Mouse (Mus musculus) effector memory CD4-positive, alpha-beta T cell, adult 7 months (primary cell): Measurements from ENCODE around the gene Cuedc1. TPM values are rescaled to one million over a fixed set of nuclear protein-coding genes. Genes with fewer than 3 reads are reported as not detected.

Experiments used
- polyA plus RNA-seq: library from polyadenylated mRNA; unstranded; fragments of 100-300 nt; shearing (Covaris generic); gene quantifications from one replicate; pipeline ENCODE4 v1.2.1, GENCODE M21; 2017

Gene Cuedc1
- 0.89 TPM for polyA plus RNA-seq

DNA sequence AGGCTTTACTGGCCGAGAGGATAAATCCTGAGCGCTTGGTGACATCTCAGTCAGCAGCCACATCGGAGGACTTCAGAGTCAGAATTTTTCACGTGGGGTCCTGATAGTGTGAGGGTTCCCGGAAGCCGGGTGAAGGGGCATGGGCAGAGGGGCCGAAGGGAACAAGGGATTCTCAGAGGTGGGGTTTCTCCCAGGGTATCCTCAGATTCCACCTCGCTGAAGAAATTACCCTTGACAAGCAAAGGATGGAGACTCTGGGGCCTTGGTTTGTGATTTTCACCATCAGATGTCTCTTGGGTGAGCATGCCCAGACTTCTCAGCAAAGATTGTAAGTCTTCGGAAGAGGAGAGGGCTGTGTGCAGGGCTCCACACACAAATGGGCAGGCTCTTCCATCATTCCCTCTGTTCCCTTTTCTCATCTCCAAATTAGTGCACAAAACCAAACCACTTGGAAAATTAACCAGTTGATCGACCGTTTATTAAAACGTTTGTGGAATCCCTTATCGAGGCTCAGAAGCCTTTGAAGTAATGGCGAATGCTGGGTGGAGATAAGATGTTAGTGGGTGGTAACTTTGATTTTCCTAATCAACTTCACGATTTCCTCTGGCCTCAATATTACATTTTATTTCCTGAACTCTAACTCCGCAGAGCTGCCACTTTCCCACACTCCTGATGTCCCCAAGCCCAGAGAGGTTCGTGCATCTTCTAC lies at the start of gene Cuedc1:
Gene Cuedc1, plus strand, starts transcription at position 38 of the 709 bp plus-strand sequence.

GRCm38 (mm10) chr11:88067586-88068410 lies 30.1 kb upstream of the Cuedc1 start, which contains the start of gene Vezf1:
Vezf1 (plus strand) TSS chr11:88068279.

GRCm38 (mm10) chr11:88203712-88204532 lies 106.1 kb downstream of the Cuedc1 start, which contains the start of gene Mrps23:
Mrps23 (plus strand) TSS chr11:88204388.

Other genes with a start within 250 kb of the Cuedc1 start
- 11.4 TPM for gene Mks1, start 244.8 kb upstream of the Cuedc1 start, polyA plus RNA-seq
- not detected for gene Epx, start 222.5 kb upstream of the Cuedc1 start, polyA plus RNA-seq
- gene Olfr462, start 205.8 kb upstream of the Cuedc1 start, polyA plus RNA-seq = not detected
- gene Olfr463, start 200.7 kb upstream of the Cuedc1 start, polyA plus RNA-seq = not detected
- gene Olfr464, start 177.1 kb upstream of the Cuedc1 start, polyA plus RNA-seq = 0.33 TPM
- 15.7 TPM for gene Dynll2, start 110.5 kb upstream of the Cuedc1 start, polyA plus RNA-seq
- gene Srsf1, start 50.7 kb upstream of the Cuedc1 start, polyA plus RNA-seq = 196 TPM
- 59.1 TPM for gene Vezf1, start 29.8 kb upstream of the Cuedc1 start, polyA plus RNA-seq
- 53.3 TPM for gene Mrps23, start 106.3 kb downstream of the Cuedc1 start, polyA plus RNA-seq
- gene Ccdc182, start 196.0 kb downstream of the Cuedc1 start, polyA plus RNA-seq = not detected